Mouse (Mus musculus) lung, embryonic 15.5 days (tissue): Measurements from ENCODE around the gene Fbxo45. TPM values are rescaled to one million over a fixed set of nuclear protein-coding genes. Genes with fewer than 3 reads are reported as not detected.
"Not testable (repeated sequence)": the region's sequence is repeated elsewhere in the genome, so short reads cannot be mapped to it uniquely, and the experiment has no call there.

Experiments
- ATAC-seq: fragments of 200-750 bp; cut with Nextera tagmentation; 2 replicates; pipeline ENCODE4 v1.8.0; 2017; ENCODE audit warnings: moderate number of reproducible peaks, borderline replicate concordance; ENCODE audit not compliant: low FRiP score, low TSS enrichment; ENCODE audit errors: extremely low read depth
- H3K27ac ChIP-seq: fragments of 300-500 bp; sonication (generic); 2 replicates; pipeline ENCODE4 v1.5.1; 2015; ENCODE audit warnings: moderate library complexity, mild to moderate bottlenecking, inconsistent platforms
- H3K27me3 ChIP-seq: fragments of 300-500 bp; sonication (generic); 2 replicates; pipeline ENCODE4 v1.6.1; 2015; ENCODE audit warnings: inconsistent platforms
- H3K36me3 ChIP-seq: fragments of 300-500 bp; sonication (generic); 2 replicates; pipeline ENCODE4 v1.6.1; 2015; ENCODE audit warnings: inconsistent platforms
- H3K4me1 ChIP-seq: fragments of 300-500 bp; sonication (generic); 2 replicates; pipeline ENCODE4 v1.6.1; 2015; ENCODE audit warnings: inconsistent platforms
- H3K4me2 ChIP-seq: fragments of 300-500 bp; sonication (generic); 2 replicates; pipeline ENCODE4 v1.6.1; 2015; ENCODE audit warnings: inconsistent platforms, mild to moderate bottlenecking, moderate library complexity
- H3K4me3 ChIP-seq: fragments of 300-500 bp; sonication (generic); 2 replicates; pipeline ENCODE4 v1.5.1; 2015; ENCODE audit warnings: mild to moderate bottlenecking, inconsistent platforms
- H3K9ac ChIP-seq: fragments of 300-500 bp; sonication (generic); 2 replicates; pipeline ENCODE4 v1.6.1; 2015; ENCODE audit warnings: inconsistent platforms
- H3K9me3 ChIP-seq: fragments of 300-500 bp; sonication (generic); 2 replicates; pipeline ENCODE4 v1.6.1; 2016; ENCODE audit warnings: inconsistent platforms
- WGBS: fragments of 180-500 bp; shearing (Covaris S2); methylation state at CpG from one replicate; pipeline ENCODE4 v1.1.7; 2015; 5-methylcytosine and 5-hydroxymethylcytosine counted together
- polyA plus RNA-seq: library from polyadenylated mRNA; unstranded; fragments of >200 nt; fragmentation: Nextera tagmentation; extraction: Ambion mirVana; gene quantifications from 2 replicates; pipeline ENCODE4 v1.2.1, GENCODE M21; 2015

The Fbxo45 gene
- 16.6 and 17.2 TPM in 2 replicates for polyA plus RNA-seq

- Histone ChIP-seq H3K36me3 (peaks cover 3% of the 10 kb centered on the region; the same call in 1 of the 2 replicates), H3K4me3 (peak within 1 kb of the TSS; percentile 90), H3K27ac (peak within 1 kb of the TSS; percentile 97), H3K4me2 (peak within 1 kb of the TSS; percentile 61), H3K9me3 (no peaks in the 10 kb centered on the region), H3K9ac (peak within 1 kb of the TSS; percentile 94), H3K27me3 (no peaks in the 10 kb centered on the region), H3K4me1 (peaks cover 26% of the 10 kb centered on the region)
- under 1% methylated on average over 48 of the region's 48 CpGs for WGBS
- peak; percentile 98 for ATAC-seq
Measured at GRCm38 (mm10) chr16:32246952-32247370, at the start of gene Fbxo45, which contains the start of gene Wdr53. TSS of gene Fbxo45 (minus strand) at chr16:32247158. TSS of gene Wdr53 (plus strand) at chr16:32247227.

DNA sequence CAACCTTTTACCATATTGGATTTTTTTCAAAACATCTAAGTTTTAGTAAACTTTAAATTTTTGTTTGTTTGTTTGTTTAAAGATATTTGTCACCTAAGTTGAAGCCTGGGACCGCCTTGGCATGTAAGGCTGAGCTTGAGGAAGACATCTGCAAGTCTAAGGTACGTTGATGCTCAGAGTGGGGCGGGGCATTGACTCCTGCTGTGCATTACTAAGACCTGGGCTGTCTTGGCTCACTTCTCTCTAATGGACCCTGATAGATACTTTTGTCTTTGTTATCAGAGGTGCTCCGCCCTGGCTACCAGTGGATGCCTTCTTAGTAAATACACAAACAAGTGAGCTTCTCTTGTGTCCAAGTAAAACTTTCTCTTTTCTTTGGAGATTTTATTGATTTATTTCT, 44.9 kb upstream of the Fbxo45 start:
- H3K27ac ChIP-seq, result no peak overlapping the region

GRCm38 (mm10) chr16:32282608-32283007, 35.6 kb upstream of the Fbxo45 start:
- ATAC-seq, result no peak
- H3K36me3 ChIP-seq, result peaks cover 60% of the 10 kb centered on the region
- no peaks in the 10 kb centered on the region for H3K9me3 ChIP-seq
- H3K27me3 ChIP-seq, result no peaks in the 10 kb centered on the region
- no peak overlapping the region for H3K4me3 ChIP-seq
- no peak overlapping the region for H3K9ac ChIP-seq
- H3K4me2 ChIP-seq, result no peak overlapping the region
- peaks cover 17% of the 10 kb centered on the region for H3K4me1 ChIP-seq
- no peak overlapping the region for H3K27ac ChIP-seq

More for the DNA sequence above, 44.9 kb upstream of the Fbxo45 start:
- Histone ChIP-seq H3K4me1 (no peaks in the 10 kb centered on the region), H3K27me3 (no peaks in the 10 kb centered on the region), H3K9me3 (no peaks in the 10 kb centered on the region), H3K36me3 (peaks cover 49% of the 10 kb centered on the region), H3K4me2 (no peak overlapping the region), H3K4me3 (no peak overlapping the region), H3K9ac (no peak overlapping the region)
- no peak for ATAC-seq
- 91% methylated on average over 4 of the region's 4 CpGs for WGBS

DNA sequence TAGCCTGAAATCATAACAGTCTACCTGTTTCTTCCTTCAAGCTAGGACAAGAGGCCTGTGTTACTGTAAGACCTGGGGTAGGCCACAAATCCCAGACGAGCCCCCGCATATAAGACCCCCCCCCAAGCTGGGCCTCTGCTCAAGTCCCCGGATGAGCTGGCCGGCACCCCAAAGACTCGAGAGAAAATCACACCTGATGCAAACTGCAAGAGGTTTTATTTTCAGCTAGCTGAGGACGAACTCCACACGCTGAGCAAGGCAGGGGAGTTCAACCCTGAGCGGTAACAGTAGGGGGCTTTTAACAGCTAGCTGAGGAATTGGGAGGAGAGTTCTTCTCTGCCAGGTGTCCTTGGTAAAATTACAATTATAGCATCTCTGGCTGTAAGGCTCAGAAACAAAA, 33.3 kb upstream of the Fbxo45 start:
- Histone ChIP-seq H3K36me3 (peaks cover 38% of the 10 kb centered on the region), H3K4me1 (peaks cover 24% of the 10 kb centered on the region), H3K9me3 (no peaks in the 10 kb centered on the region), H3K4me3 (no peak overlapping the region; the same call in 1 of the 2 replicates), H3K27me3 (no peaks in the 10 kb centered on the region), H3K4me2 (no peak overlapping the region), H3K9ac (no peak overlapping the region), H3K27ac (no peak overlapping the region)
- WGBS, result 96% methylated on average over 8 of the region's 8 CpGs
- ATAC-seq, result no peak

DNA sequence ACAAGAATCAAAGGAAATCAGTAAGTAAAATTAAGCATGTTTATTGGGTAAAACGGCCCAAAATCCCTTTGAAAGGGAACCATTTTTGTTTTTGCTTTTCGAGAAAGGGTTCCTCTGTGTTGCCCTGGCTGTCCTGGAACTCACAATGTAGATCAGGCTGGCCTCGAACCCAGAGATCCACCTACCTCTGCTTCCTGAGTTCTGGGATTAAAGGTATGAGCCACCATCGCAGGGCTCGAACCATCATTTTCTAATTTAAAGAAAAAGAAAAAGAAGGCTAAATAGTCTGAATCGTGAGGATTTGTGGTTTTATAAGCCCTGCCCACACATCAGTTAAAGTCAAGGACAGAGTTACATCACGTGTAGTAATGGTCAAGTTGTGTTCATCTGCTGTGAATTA, 31.4 kb upstream of the Fbxo45 start:
- 36% methylated on average over 7 of the region's 7 CpGs for WGBS
- Histone ChIP-seq H3K4me3 (peak overlapping the region; percentile 67), H3K27me3 (no peaks in the 10 kb centered on the region), H3K4me2 (peak overlapping the region; percentile 58), H3K27ac (0 out of 2 replicates have a peak overlapping the region, but pooled peaks have one; percentile 96), H3K9ac (peak overlapping the region; percentile 82), H3K36me3 (peaks cover 20% of the 10 kb centered on the region), H3K9me3 (no peaks in the 10 kb centered on the region), H3K4me1 (peaks cover 24% of the 10 kb centered on the region)
- no peak for ATAC-seq

- H3K9me3 ChIP-seq, result no peaks in the 10 kb centered on the region
- ATAC-seq, result peak; percentile 92
- WGBS, result under 1% methylated on average over 66 of the region's 75 CpGs
- peak within 1 kb of the TSS; percentile 58 for H3K4me2 ChIP-seq
- peaks cover 13% of the 10 kb centered on the region for H3K36me3 ChIP-seq
- peak within 1 kb of the TSS; percentile 67 for H3K4me3 ChIP-seq
- peak within 1 kb of the TSS; percentile 82 for H3K9ac ChIP-seq
- H3K27me3 ChIP-seq, result no peaks in the 10 kb centered on the region
- H3K27ac ChIP-seq, result peak within 1 kb of the TSS; percentile 96
- H3K4me1 ChIP-seq, result peaks cover 24% of the 10 kb centered on the region
Measured at GRCm38 (mm10) chr16:32277308-32278256, 30.6 kb upstream of the Fbxo45 start, which contains the start of gene Rnf168. TSS of gene Rnf168 (plus strand) at chr16:32277459.

GRCm38 (mm10) chr16:32275830-32276229, 28.9 kb upstream of the Fbxo45 start:
- H3K9me3 ChIP-seq, result no peaks in the 10 kb centered on the region
- H3K27ac ChIP-seq, result no peak overlapping the region
- ATAC-seq, result no peak
- 58% methylated on average over 1 of the region's 1 CpGs for WGBS
- H3K4me3 ChIP-seq, result no peak overlapping the region
- no peak overlapping the region for H3K4me2 ChIP-seq
- H3K4me1 ChIP-seq, result peaks cover 21% of the 10 kb centered on the region
- no peaks in the 10 kb centered on the region for H3K27me3 ChIP-seq
- peaks cover 11% of the 10 kb centered on the region for H3K36me3 ChIP-seq
- no peak overlapping the region for H3K9ac ChIP-seq

- peaks cover 21% of the 10 kb centered on the region for H3K4me1 ChIP-seq
- H3K36me3 ChIP-seq, result peaks cover 4% of the 10 kb centered on the region
- no peaks in the 10 kb centered on the region for H3K9me3 ChIP-seq
- no peaks in the 10 kb centered on the region for H3K27me3 ChIP-seq
- 85% methylated on average over 6 of the region's 6 CpGs for WGBS
- H3K4me3 ChIP-seq, result no peak overlapping the region
- H3K4me2 ChIP-seq, result no peak overlapping the region
- no peak overlapping the region for H3K9ac ChIP-seq
- no peak overlapping the region for H3K27ac ChIP-seq
- no peak for ATAC-seq
Measured at GRCm38 (mm10) chr16:32275041-32275440, 28.1 kb upstream of the Fbxo45 start.

GRCm38 (mm10) chr16:32273338-32273737, 26.4 kb upstream of the Fbxo45 start:
- no peak overlapping the region for H3K4me2 ChIP-seq
- no peaks in the 10 kb centered on the region for H3K27me3 ChIP-seq
- no peak for ATAC-seq
- no peak overlapping the region for H3K27ac ChIP-seq
- 0 out of 2 replicates have a peak, but pooled peaks cover 7% of the 10 kb centered on the region for H3K4me1 ChIP-seq
- WGBS, result 54% methylated on average over 9 of the region's 9 CpGs
- H3K9me3 ChIP-seq, result no peaks in the 10 kb centered on the region
- H3K4me3 ChIP-seq, result no peak overlapping the region
- no peak overlapping the region for H3K9ac ChIP-seq
- H3K36me3 ChIP-seq, result no peaks in the 10 kb centered on the region

- H3K4me2 ChIP-seq, result no peak within 1 kb of the TSS
- 81% methylated on average over 11 of the region's 11 CpGs for WGBS
- ATAC-seq, result no peak
- H3K9me3 ChIP-seq, result no peaks in the 10 kb centered on the region
- H3K36me3 ChIP-seq, result no peaks in the 10 kb centered on the region
- no peak within 1 kb of the TSS for H3K27ac ChIP-seq
- H3K9ac ChIP-seq, result no peak within 1 kb of the TSS
- 0 out of 2 replicates have a peak, but pooled peaks cover under 1% of the 10 kb centered on the region for H3K4me1 ChIP-seq
- H3K4me3 ChIP-seq, result no peak within 1 kb of the TSS
- H3K27me3 ChIP-seq, result no peaks in the 10 kb centered on the region
Measured at GRCm38 (mm10) chr16:32271291-32271690, 24.3 kb upstream of the Fbxo45 start, which contains the start of gene Smco1. TSS of gene Smco1 (plus strand) at chr16:32271468.

GRCm38 (mm10) chr16:32264225-32264624, 17.3 kb upstream of the Fbxo45 start:
- H3K4me1 ChIP-seq, H3K4me2 ChIP-seq, H3K27me3 ChIP-seq, ATAC-seq, H3K36me3 ChIP-seq, H3K27ac ChIP-seq, H3K4me3 ChIP-seq, H3K9ac ChIP-seq, H3K9me3 ChIP-seq: not testable (repeated sequence)
- 82% methylated on average over 2 of the region's 2 CpGs for WGBS

DNA sequence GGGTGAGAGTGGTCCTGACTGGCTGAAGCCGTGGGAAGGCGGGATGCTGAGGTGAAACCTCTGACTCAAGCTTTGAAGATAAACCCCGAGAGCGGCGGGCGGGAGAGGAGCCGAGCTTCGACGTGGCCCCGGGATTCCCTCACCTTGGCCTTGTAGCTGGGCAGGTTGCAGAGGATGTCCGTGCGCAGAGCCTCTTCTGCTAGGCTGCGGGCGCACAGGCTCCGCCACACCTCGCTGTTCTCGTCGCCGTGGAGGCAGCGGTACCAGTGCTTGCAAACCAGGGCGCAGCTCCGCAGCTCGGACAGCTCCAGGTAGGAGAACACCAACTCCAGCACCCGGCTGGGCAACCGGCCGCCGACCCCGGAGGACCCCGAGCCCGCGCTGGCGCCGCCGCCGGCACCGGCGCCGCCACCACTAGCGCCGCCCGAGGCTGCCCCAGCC, 587 bp downstream of the Fbxo45 start:
- Histone ChIP-seq H3K27ac (peak overlapping the region; percentile 97), H3K36me3 (no peaks in the 10 kb centered on the region), H3K4me3 (peak overlapping the region; percentile 90), H3K4me1 (peaks cover 26% of the 10 kb centered on the region), H3K4me2 (peak overlapping the region; percentile 59), H3K9ac (peak overlapping the region; percentile 94), H3K27me3 (no peaks in the 10 kb centered on the region), H3K9me3 (no peaks in the 10 kb centered on the region)
- WGBS, result under 1% methylated on average over 41 of the region's 41 CpGs
- ATAC-seq, result no peak; the same call in 1 of the 2 replicates
